Mouse (Mus musculus) B cell, adult (primary cell): ENCODE measurements around the gene Uggt1. TPM values are rescaled to one million over a fixed set of nuclear protein-coding genes. Genes with fewer than 3 reads are reported as not detected.

Experiments
- total RNA-seq: library from RNA; stranded (reverse); gene quantifications from 4 replicates; pipeline ENCODE4 v1.2.4, GENCODE M21; 2023; ENCODE audit not compliant: inconsistent age

Gene Uggt1
- total RNA-seq: 82.9 to 91.1 TPM (median 88.8 TPM) in 4 replicates

GRCm38 (mm10) chr1:36244058-36244827 is at the start of gene Uggt1:
Gene Uggt1, minus strand, starts transcription at chr1:36244720.

GRCm38 (mm10) chr1:36274455-36274854 is 29.9 kb upstream of the Uggt1 start, which contains the start of gene Neurl3:
Gene Neurl3, minus strand, starts transcription at chr1:36274679.

Other genes starting within 250 kb of the Uggt1 start
- gene Hs6st1, start 176.3 kb downstream of the Uggt1 start, total RNA-seq: 40.5 to 46.7 TPM (median 42.8 TPM) in 4 replicates
- gene Neurl3, start 30.0 kb upstream of the Uggt1 start, total RNA-seq: 105 to 116 TPM (median 111 TPM) in 4 replicates
- 220 to 243 TPM (median 242 TPM) in 4 replicates for gene Arid5a, start 63.0 kb upstream of the Uggt1 start, total RNA-seq
- gene Kansl3, start 124.5 kb upstream of the Uggt1 start, total RNA-seq: 69.6 to 83.9 TPM (median 80.0 TPM) in 4 replicates
- not detected in 4 replicates for gene Fer1l5, start 127.6 kb upstream of the Uggt1 start, total RNA-seq
- 21.7 to 30.1 TPM (median 27.9 TPM) in 4 replicates for gene Lman2l, start 200.6 kb upstream of the Uggt1 start, total RNA-seq
- gene Cnnm4, start 226.9 kb upstream of the Uggt1 start, total RNA-seq: 22.1 to 27.2 TPM (median 23.3 TPM) in 4 replicates